Mouse (Mus musculus): ENCODE measurements around the gene Calu.
"Not testable (repeated sequence)": the region's sequence is repeated elsewhere in the genome, so short reads cannot be mapped to it uniquely, and the experiment has no call there.

The Calu gene

DNA sequence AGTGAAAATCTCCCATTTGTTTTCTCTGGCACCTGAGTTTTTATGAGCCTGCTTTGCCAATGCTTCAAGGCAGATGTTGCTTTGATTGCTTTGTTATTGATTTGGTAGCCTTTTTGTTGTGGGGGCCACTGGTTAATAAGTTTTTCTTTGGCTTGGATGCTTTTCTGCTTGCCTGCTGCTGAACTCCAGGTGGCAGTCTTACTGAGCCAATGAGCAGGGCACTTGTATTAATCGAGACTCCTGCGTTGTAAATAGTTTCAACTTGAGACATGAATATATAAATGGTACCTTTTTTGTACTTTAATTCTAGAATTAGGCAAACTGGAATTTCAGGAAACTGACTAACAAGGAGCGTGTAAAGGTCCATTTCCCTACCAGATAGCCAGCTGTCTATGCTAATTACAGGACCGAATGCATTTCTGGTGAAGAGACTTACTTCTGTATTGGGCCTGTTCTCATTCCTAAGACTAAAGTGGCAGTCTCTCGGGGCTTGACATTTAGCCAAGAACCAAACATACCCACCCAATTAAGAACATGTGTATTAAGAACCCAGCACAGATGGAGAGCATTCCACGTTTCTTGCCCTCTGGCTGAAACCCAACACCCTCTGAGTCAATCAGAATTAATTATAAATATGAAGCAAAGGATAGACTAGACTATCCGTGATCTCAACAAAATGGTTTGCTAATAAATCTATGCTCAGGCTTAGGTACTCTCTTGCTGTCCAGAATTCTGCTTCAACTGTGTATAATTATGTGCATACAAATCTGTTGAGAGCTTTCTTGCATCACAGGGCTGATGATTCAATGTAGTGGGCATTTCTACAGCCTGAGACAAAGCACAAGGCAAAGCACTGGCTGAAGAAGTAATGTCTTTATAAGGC, 14.6 kb downstream of the Calu start:
- no peak for DNase-seq (ENCODE audit: extremely low spot score, low spot score)

DNA sequence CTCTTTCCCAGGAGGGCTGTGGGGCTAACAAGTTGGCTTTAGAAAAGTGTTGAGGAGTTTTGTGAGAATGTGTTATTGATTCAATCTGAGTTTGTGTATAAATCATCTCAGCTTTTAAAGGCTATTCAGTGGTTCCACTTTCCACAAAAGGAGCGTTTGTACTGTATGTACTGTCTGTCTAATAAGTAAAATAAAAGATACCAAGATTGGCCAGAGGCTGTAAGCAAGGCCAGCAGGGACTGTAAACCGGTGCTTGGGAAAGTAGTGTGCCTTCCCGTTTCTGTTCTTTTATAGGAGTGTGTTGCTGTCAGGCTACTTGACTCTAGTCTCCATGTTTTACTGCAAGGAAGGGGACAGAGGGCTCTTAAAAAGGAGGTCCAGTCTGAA, 15.3 kb downstream of the Calu start:
- DNase-seq (ENCODE audit: extremely low spot score, low spot score) = no peak

DNA sequence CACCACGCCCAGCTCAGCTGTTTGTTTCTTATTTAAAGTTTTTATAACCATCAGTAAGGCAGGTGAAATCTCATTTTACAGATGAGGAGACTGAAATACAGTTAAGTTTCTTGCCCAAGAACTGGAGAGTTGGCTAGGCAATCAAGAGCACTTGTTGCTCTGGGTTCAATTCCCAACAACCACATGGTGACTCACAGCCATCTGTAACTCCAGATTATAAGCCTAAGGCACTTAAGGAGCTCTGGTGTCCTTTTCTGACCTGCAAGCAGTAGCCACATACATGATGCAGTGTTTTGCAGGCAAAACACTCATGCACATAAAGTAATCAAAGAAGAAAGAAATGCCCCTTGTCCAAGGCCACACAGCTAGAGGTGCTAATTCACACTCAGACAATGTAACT, 17.4 kb downstream of the Calu start:
- DNase-seq (ENCODE audit: extremely low spot score, low spot score) = no peak

DNA sequence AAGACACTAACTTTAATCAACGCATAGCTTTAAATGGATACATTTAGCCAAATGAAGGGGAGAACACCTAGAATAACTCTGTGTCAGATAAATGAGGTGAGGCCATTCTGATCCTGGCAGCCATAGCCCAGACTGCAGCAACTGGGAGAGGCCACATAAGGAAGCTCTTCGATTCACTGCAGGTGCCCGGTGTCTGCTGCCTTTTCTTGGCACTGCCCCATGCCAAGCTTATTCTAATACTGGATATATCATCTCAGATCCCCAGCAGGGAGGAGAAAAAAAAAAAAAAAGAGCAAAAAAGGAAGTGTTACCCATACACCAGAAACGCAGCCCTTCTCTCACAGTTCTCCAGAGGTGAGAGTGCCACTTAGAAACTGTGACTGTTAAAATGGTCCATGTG, 29.5 kb downstream of the Calu start:
- no peak for DNase-seq (ENCODE audit: extremely low spot score, low spot score)

DNA sequence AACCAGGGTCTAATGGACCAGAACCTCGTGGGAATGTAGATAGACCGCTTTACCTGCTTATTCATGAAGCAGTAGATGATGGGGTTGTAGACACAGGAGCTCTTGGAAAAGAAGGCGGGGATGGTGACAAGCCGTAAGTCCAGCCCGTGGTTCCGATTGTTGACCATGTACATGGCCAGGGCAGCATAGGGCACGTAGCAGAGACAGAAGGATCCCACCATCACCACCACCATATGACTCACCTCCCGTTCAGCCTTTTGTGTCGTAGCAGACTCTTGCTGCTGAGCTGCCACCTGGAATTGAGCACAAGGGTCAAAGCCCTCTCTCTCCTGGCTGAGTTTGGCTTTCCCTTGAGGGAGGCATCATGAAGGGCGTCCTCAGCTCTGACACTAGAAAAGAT, 30.8 kb downstream of the Calu start:
- DNase-seq (ENCODE audit: extremely low spot score, low spot score) = no peak

DNA sequence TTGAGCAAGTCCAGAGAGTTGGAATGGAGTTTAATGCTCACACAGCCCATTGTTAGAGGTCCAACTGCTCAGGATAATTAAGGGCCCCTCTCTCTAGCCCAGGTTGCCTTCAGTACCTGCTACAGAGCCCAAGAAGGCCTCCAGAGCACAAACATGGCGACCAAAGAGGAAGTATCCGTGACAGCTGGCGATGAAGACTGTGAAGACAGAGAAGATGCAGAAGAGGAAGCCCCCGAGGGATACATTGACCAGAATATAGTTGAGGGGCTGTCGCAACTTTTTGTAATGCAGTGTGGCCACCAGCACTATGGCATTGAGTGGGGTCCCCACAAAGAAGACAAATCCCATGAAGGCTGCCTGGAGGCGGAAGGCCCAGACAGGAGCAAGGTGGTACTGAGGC, 32.1 kb downstream of the Calu start:
- DNase-seq (ENCODE audit: extremely low spot score, low spot score) = no peak

DNA sequence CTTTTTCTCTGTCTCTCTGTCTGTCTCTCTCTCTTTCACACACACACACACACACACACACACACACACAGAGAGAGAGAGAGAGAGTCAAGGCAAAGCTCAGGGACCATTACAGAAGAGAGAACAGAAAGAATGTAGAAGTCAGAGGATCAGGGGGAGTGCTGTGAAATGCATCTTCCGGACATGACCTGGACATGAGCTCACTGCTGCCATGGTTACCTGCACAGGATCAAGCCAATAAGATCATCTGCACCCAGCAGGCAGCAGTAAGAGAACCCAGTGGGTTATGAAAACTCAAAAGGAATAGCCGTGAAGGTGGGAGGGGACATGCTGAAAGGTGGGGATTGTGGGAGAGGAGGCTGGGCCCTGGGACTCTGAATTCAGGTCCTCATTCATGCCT, 34.6 kb downstream of the Calu start:
- DNase-seq (ENCODE audit: extremely low spot score, low spot score) = no peak

DNA sequence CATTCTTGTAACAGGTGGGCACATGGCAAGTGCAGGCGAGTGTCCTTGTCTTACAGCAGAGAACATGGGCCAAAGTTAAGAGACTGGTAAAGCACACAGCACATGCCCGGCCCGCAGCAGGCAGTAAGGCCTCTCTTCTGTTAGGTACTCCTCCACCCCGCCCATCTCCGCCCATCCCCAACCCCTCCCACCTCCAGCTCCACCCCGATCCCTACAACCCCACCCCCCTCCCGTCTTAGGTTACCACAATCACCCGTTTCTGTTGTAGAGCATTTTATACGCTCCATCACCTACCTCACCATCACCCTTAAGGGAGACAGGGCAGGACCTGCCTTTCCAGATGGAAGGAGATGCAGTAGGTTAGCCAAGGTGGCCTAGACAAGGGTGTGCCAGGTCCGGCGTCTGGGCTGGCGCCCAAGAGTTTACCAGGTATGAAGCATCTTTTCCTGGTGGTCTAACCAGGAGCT, 40.2 kb downstream of the Calu start, which contains the start of gene Opn1sw:
Gene Opn1sw, minus strand, starts transcription at position 417 of the 467 bp plus-strand sequence.
- peak; percentile 40 for DNase-seq (ENCODE audit: extremely low spot score, low spot score)

DNA sequence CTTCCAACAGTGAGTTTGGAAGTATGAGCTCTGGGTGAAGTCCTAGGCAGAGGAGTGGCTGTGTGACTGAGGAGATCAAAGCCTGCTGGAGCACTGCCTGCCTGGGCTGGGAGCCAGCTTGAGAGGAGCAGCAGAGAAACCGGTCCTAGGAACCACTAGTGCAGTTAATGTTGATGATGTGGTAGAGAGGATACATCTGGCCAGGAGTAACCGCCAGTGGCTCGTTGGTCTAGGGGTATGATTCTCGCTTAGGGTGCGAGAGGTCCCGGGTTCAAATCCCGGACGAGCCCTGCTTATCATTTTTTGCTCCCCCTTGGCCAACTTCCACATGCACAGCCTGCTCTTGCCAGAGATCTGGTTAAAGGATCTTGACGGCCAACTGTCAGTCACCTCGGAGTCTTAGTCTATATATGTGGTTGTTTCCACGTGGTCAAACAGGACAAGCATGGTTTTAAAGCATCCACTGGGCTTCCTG, 40.8 kb downstream of the Calu start:
- DNase-seq (ENCODE audit: extremely low spot score, low spot score) = peak; percentile 49

DNA sequence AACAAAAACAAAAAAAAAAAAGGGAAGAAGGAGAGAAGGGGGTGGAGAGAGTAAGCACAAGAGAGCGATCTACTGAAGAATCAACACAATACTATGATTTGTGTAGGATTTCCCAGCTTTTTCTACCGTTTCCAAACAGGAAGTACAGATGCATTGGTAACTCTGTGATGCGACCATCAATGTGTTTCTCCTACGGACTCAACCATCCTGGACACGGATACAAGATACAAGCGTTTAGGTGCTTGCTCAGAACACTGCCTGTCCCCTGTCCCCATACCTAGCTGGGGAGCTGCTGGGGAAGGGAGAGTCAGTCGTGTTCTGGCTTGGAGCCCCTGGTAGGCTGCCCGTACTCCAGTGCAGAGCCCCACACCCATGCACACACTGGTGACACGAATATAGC, 41.6 kb downstream of the Calu start:
- DNase-seq (ENCODE audit: extremely low spot score, low spot score) = no peak

DNA sequence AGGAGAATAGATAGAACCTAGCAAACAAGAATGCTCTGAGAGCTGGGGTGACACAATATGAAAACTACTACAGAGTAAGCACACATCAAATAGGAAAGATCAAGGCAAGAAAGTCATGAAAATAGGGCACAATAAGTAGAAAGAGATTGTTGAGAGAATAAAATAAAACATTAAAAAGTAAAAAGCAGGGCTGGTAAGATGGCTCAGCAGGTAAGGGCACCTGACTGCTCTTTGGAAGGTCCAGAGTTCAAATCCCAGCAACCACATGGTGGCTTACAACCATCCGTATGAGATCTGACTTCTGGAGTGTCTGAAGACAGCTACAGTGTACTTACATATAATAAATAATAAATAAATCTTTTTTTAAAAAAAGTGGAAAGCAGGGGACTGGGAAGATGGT, 42.6 kb downstream of the Calu start:
- not testable (repeated sequence) for DNase-seq (ENCODE audit: extremely low spot score, low spot score)

- not testable (repeated sequence) for DNase-seq (ENCODE audit: extremely low spot score, low spot score)
These were observed 43.4 kb downstream of the Calu start for GRCm38 (mm10) chr6:29391241-29391640.

DNA sequence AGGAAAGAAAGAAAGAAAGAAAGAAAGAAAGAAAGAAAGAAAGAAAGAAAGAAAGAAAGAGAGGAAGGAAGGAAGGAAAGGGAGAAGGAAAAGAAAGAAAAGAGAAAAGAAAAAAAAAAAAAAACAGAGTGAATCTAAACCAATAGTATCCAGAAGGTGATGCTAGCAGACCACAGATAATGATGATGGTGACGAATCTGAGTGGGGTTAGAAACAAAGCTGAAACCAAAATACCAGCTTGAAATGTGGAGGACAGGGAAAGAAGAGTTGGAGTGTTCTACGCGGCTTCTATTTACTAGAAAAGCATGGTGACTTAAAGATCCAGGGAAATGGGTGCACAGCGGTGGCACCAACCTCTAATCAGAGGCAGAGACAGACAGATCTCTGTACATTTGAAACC, 43.9 kb downstream of the Calu start:
- DNase-seq (ENCODE audit: extremely low spot score, low spot score) = no peak

DNA sequence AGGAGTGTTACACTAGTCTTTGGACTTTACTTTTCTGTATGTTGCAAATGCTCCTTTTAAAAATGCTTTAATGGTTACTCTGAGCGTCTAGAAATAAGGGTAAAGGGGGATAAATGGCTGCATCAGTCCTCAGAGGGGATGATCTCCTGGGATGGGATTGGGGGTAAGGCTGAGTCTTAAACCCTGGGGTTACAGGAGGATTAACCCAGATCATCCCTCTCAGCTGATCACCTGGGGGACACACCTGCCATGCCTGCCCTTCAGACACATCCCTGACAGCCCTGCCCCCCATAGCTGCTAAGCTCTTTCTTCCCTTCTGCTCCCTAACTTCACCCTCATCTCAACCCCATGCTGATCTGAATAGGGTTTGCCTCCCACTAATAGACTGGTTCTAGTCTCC, 46.4 kb downstream of the Calu start:
- DNase-seq (ENCODE audit: extremely low spot score, low spot score) = no peak

DNA sequence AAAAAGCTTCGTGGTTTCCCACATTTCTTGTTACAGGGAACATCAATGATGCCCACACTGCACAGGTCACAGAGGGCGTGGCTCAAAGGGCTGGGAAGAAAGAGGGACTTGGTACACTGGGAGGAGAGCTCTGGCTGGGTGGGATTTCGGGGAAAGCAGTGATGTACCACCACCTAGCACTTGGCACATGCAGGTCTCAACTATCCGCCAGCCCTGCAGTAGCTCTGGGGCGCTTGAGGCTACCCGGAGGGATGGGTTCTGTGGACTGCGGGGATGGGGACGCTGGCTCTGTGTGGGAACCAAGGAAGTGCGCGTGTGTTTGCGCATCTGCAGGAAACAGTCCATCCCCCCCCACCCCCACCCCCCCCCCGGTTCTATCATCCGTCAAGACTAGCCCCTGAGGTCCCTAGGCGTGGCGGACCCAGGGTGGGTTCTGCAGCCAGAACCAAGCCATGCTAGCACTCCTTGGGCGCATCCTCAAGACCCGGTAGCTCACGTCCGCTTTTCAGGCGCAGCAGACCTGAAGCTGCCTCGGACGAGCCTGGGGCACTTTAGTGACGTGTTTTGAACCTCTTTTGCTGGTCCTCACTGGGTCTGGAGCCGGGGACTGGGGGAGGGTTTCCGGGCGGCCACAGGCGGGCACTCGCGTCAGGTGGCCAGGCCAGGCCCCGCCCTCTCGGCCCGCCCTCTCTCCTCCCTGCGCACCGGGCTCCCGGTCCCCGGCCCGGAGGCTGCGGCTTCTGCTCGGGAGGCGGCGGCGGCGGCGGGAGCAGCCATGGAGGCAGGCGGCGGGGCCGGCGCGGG, 48.2 kb downstream of the Calu start, which contains the start of gene Ccdc136:
Gene Ccdc136, plus strand, starts transcription at position 400 of the 804 bp plus-strand sequence.
- peak; percentile 81 for DNase-seq (ENCODE audit: extremely low spot score, low spot score)

- DNase-seq (ENCODE audit: extremely low spot score, low spot score) = no peak
These were observed 49.1 kb downstream of the Calu start for GRCm38 (mm10) chr6:29396714-29397540.

DNA sequence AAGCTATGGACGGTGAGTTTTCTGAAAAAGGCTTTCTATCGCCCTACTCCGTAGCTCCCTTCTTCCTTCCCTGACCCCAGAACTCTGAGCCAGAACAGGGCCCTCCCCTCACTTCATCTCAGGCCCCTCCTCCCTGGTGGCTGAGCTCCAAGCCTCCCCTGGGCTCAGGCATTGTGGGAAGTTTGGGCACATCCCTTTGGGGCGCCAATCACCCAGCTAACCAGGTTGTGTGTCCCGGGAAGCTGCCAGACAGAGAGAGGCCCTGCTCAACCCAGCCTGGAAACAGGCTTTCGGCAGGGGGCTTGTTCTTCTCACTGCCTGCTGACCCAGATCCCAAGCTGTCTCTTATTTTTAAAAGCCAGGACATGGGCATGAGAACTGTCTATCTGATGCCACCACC, 49.7 kb downstream of the Calu start:
- DNase-seq (ENCODE audit: extremely low spot score, low spot score) = peak; percentile 23

GRCm38 (mm10) chr6:29399851-29400250, 52.0 kb downstream of the Calu start:
- no peak for DNase-seq (ENCODE audit: extremely low spot score, low spot score)

DNA sequence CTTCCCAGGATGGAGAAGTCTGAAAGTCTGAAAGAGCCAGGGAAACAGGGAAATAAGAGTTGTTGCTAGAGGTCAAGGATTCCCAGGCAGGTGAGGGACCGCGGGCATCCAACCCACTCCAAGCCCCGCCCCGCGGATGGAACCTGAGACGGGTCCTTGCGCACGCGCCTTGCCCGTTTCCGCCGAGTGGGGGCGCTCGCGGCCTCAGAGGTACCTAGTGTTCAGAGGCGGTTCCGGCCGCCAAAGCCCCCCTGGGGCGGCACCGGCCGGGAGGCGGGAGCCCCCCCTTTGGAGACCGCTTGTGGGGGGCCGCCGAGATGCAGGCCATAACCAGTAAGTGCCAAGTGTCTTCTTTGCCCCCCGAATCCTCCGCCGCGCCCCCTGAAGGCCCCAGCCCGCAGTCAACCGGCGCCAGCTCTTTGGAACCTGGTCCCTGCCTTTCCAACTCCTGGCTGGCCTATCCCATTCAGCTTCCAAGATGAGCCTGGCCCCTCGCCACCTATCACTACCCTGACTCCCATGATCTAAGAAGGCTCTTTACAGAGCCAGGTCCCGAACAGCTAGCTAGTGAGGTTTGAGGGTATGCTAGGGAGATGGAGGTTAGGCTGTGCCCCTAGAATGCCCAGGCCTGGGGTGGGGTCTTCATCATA, 54.9 kb downstream of the Calu start:
- peak; percentile 57 for DNase-seq (ENCODE audit: extremely low spot score, low spot score)

DNA sequence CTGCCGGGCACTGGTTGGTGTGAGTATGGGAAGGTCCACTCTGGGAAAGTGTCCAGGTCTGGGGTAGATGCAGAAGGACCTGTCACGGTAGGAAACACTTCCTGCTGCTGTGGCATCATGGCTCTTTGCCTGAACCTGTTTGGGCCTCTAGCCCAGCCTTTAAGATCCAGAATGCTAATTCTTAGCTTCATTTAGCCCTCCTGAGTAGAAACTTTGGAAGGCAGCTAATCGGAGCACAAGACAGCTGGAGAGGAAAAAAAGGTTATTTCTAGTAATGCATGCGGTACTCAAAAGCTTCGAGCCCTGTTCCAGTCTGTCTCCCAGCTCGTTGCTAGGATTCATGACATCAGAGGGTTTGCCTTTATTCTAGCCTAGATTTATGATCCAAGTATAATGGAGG, 58.5 kb downstream of the Calu start:
- DNase-seq (ENCODE audit: extremely low spot score, low spot score) = no peak

- no peak for DNase-seq (ENCODE audit: extremely low spot score, low spot score)
These were observed 67.6 kb downstream of the Calu start for GRCm38 (mm10) chr6:29415446-29415845.

All from neural tube, embryonic 10.5 days (tissue).